Comparison of ENCODE assay signal across 8 mouse cellular contexts in the genomic region with DNA sequence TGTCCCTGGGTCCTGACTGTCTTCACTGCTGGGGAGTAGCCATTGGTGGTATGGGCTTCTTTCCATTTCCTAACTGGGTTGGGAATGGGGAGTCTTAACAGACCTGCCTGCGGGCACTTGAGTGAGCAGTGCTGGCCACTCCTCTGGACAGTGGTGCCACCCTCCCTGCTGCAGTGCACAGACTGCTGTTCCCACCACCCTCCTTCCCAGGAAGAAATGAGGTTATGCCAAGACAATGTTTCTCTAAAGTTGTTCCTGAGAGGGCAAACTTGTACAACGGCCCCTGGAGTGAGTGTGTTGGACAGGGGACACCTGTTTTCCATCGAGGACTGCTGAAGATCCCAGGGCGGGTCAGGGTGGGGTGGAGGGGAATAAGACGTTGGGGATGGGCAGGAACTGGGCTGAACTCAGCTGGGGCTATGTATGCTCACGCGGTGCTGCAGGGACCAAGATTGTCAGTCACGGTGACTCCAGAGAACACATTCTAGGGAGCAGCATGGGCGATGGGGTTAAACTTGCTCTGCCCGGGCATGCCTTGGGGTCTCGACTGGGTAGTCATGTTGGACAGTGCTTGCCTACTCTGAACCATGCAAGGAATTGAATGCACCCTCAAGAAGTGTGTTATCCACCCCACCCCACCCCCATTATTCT. TPM values are rescaled to one million over a fixed set of nuclear protein-coding genes. Genes with fewer than 3 reads are reported as not detected.
DNase-seq lines count a peak whose midpoint lies in the region; ATAC-seq and TF ChIP-seq lines count a peak whose summit lies in the region.

No protein-coding gene starts in this region.

- 58% methylated on average over 11 of the region's 11 CpGs for WGBS in forebrain, postnatal 0 days
- WGBS in liver, embryonic 12.5 days (ENCODE audit: insufficient replicate concordance) = 26% methylated on average over 11 of the region's 11 CpGs
- WGBS in stomach, postnatal 0 days = 15% methylated on average over 11 of the region's 11 CpGs

- in situ Hi-C loops in CH12.LX (cut with MboI; ENCODE audit: low pct_ligation_motif_present, low pct_unique_long_range_greater_than_20kb, low sequenced_read_pairs) = no loop called here

- no peak for TF ChIP-seq CTCF in CH12.LX (conservative IDR thresholded peaks at IDR 0.05 in 1 of 2, IDR thresholded peaks at IDR 0.05 in 1 of 2; ENCODE audit: low read depth in 2 of 2, low read length in 2 of 2)
- no peak for TF ChIP-seq CTCF in forebrain, postnatal 0 days (IDR thresholded peaks at IDR 0.05; ENCODE audit: low read depth)
- TF ChIP-seq CTCF in stomach, postnatal 0 days (IDR thresholded peaks at IDR 0.05; ENCODE audit: low read depth) = no peak

- peak overlapping the region; percentile 77 for H3K9ac ChIP-seq in CH12.LX (ENCODE audit: insufficient read depth, low read depth)
- peak overlapping the region; percentile 98 for H3K9ac ChIP-seq in forebrain, postnatal 0 days
- peak overlapping the region; percentile 85 for H3K9ac ChIP-seq in liver, embryonic 12.5 days
- H3K9ac ChIP-seq in stomach, postnatal 0 days (ENCODE audit: low read length) = peak overlapping the region; percentile 96

- H3K36me3 ChIP-seq in CH12.LX (replicated peaks in 1 of 2; ENCODE audit: control insufficient read depth in 1 of 2, insufficient read depth in 1 of 2, low read length in 1 of 2) = peaks cover 21 to 53% of the 10 kb centered on the region in 2 experiments
- no peaks in the 10 kb centered on the region for H3K36me3 ChIP-seq in forebrain, postnatal 0 days (ENCODE audit: insufficient read depth)
- 0 out of 2 replicates have a peak, but pooled peaks cover 7% of the 10 kb centered on the region for H3K36me3 ChIP-seq in liver, embryonic 12.5 days
- no peaks in the 10 kb centered on the region; the same call in 1 of the 2 replicates for H3K36me3 ChIP-seq in stomach, postnatal 0 days (ENCODE audit: control insufficient read depth, insufficient read depth, low read length)

- H3K27me3 ChIP-seq in CH12.LX (replicated peaks) = no peaks in the 10 kb centered on the region
- H3K27me3 ChIP-seq in forebrain, postnatal 0 days (ENCODE audit: insufficient read depth, low read length) = no peaks in the 10 kb centered on the region
- 0 out of 2 replicates have a peak, but pooled peaks cover 2% of the 10 kb centered on the region for H3K27me3 ChIP-seq in liver, embryonic 12.5 days (replicated peaks)
- H3K27me3 ChIP-seq in stomach, postnatal 0 days (ENCODE audit: control insufficient read depth, insufficient read depth, low read length) = no peaks in the 10 kb centered on the region

- peak; percentile 40 for DNase-seq in adrenal gland, postnatal 14 days
- DNase-seq in adrenal gland, adult 2 months = no peak
- DNase-seq in CH12.LX (ENCODE audit: extremely low read depth) = no peak
- DNase-seq in forebrain, postnatal 0 days = no peak
- peak; percentile 20 for DNase-seq in stomach, postnatal 0 days (ENCODE audit: low spot score)
- no peak for DNase-seq in layer of hippocampus, adult 9-11 months
- no peak for DNase-seq in right cerebral cortex, postnatal 25 days

- peaks cover 39 to 70% of the 10 kb centered on the region in 2 experiments for H3K4me1 ChIP-seq in CH12.LX (ENCODE audit: control insufficient read depth in 1 of 2, insufficient read depth in 2 of 2)
- H3K4me1 ChIP-seq in forebrain, postnatal 0 days (ENCODE audit: insufficient read depth) = peaks cover 30% of the 10 kb centered on the region
- H3K4me1 ChIP-seq in liver, embryonic 12.5 days = peaks cover 83% of the 10 kb centered on the region
- peaks cover 34% of the 10 kb centered on the region for H3K4me1 ChIP-seq in stomach, postnatal 0 days (replicated peaks; ENCODE audit: control insufficient read depth, insufficient read depth)

- peak overlapping the region; percentile 78 for H3K4me2 ChIP-seq in CH12.LX (ENCODE audit: insufficient read depth, low read depth, poor library complexity, severe bottlenecking)
- peak overlapping the region; percentile 87 for H3K4me2 ChIP-seq in forebrain, postnatal 0 days (ENCODE audit: low read depth)
- peak overlapping the region; percentile 95 for H3K4me2 ChIP-seq in liver, embryonic 12.5 days
- peak overlapping the region; percentile 92 for H3K4me2 ChIP-seq in stomach, postnatal 0 days (replicated peaks; ENCODE audit: low read depth)

- TF ChIP-seq POLR2A in CH12.LX (IDR thresholded peaks at IDR 0.05; ENCODE audit: low read depth, low read length) = 0 out of 2 replicates have a peak, but pooled peaks have one; percentile 32

- TF ChIP-seq RAD21 in CH12.LX (IDR thresholded peaks at IDR 0.05; ENCODE audit: low read depth, low read length) = no peak

- dilution Hi-C loops in CH12.LX (cut with MboI; ENCODE audit: extremely low pct_ligation_motif_present, extremely low pct_unique_long_range_greater_than_20kb, low sequenced_read_pairs) = no loop called here

- no peak for ATAC-seq in forebrain, postnatal 0 days
- ATAC-seq in liver, embryonic 12.5 days = no peak
- ATAC-seq in stomach, postnatal 0 days (ENCODE audit: low FRiP score, low TSS enrichment) = no peak

- H3K79me2 ChIP-seq in CH12.LX (replicated peaks; ENCODE audit: control insufficient read depth, extremely low read depth, insufficient read depth, poor library complexity, severe bottlenecking) = peaks cover 64% of the 10 kb centered on the region

- peak overlapping the region; percentile 10; the same call in 1 of the 2 replicates for H3K27ac ChIP-seq in CH12.LX (ENCODE audit: insufficient read depth, low read depth)
- peak overlapping the region; percentile 90 for H3K27ac ChIP-seq in forebrain, postnatal 0 days (ENCODE audit: low read depth, low read length)
- H3K27ac ChIP-seq in liver, embryonic 12.5 days = no peak overlapping the region
- H3K27ac ChIP-seq in stomach, postnatal 0 days (replicated peaks) = peak overlapping the region; percentile 96

- no peak for TF ChIP-seq EP300 in CH12.LX (IDR thresholded peaks at IDR 0.05; ENCODE audit: low read length)
- TF ChIP-seq EP300 in stomach, postnatal 0 days (optimal IDR thresholded peaks at IDR 0.05) = no peak

- H3K9me3 ChIP-seq in CH12.LX (replicated peaks; ENCODE audit: low read length) = no peaks in the 10 kb centered on the region
- H3K9me3 ChIP-seq in forebrain, postnatal 0 days (ENCODE audit: low read length) = no peaks in the 10 kb centered on the region
- no peaks in the 10 kb centered on the region for H3K9me3 ChIP-seq in liver, embryonic 12.5 days (replicated peaks)
- no peaks in the 10 kb centered on the region for H3K9me3 ChIP-seq in stomach, postnatal 0 days (ENCODE audit: control insufficient read depth, low read length)

- H3K4me3 ChIP-seq in CH12.LX (replicated peaks in 1 of 3; ENCODE audit: low read depth in 2 of 3, low read length in 2 of 3, poor library complexity in 1 of 3) = peak overlapping the region; percentile 79 to 91 (median 90)
- peak overlapping the region; percentile 92 for H3K4me3 ChIP-seq in forebrain, postnatal 0 days (ENCODE audit: low read depth, low read length)
- H3K4me3 ChIP-seq in liver, embryonic 12.5 days = peak overlapping the region; percentile 75
- H3K4me3 ChIP-seq in stomach, postnatal 0 days (ENCODE audit: low read depth, low read length) = peak overlapping the region; percentile 98

RNA-seq across cellular contexts. Expression of gene Cd81, which starts 1.5 kb away (rescaled TPM):
- total RNA-seq in adrenal gland, postnatal 14 days (2021) = 536 and 561 TPM in 2 replicates
- 100 to 1,000 TPM; 693 to 716 TPM for total RNA-seq in adrenal gland, adult 2 months (2021)
- 3,024 and 3,201 TPM in 2 replicates for polyA plus RNA-seq in adrenal gland, adult 2 months (2012; rRNA removed)
- 275 and 327 TPM in 2 replicates for total RNA-seq in CH12.LX (2012; rRNA removed)
- total RNA-seq in CH12.LX (2014; rRNA removed) = 334 and 352 TPM in 2 replicates
- 318 and 325 TPM in 2 replicates for polyA plus RNA-seq in CH12.LX (2012; ENCODE audit: insufficient read length, low read depth)
- total RNA-seq in forebrain, postnatal 0 days (2014; rRNA removed) = 349 and 423 TPM in 2 replicates
- 470 and 473 TPM in 2 replicates for polyA plus RNA-seq in forebrain, postnatal 0 days (2015; fragmentation: Nextera tagmentation; extraction: Ambion mirVana)
- polyA plus RNA-seq in liver, embryonic 12.5 days (2016; fragmentation: Nextera tagmentation; extraction: Ambion mirVana) = 154 TPM in 2 replicates
- polyA plus RNA-seq in stomach, postnatal 0 days (2015; fragmentation: Nextera tagmentation; extraction: Ambion mirVana) = 372 and 381 TPM in 2 replicates

RNA-seq across cellular contexts. Expression of gene Tssc4, which starts 15.0 kb away (rescaled TPM):
- total RNA-seq in adrenal gland, postnatal 14 days (2021) = 32.2 and 33.3 TPM in 2 replicates
- 10 to 100 TPM; 23.3 to 30.9 TPM for total RNA-seq in adrenal gland, adult 2 months (2021)
- polyA plus RNA-seq in adrenal gland, adult 2 months (2012; rRNA removed) = 120 and 142 TPM in 2 replicates
- total RNA-seq in CH12.LX (2012; rRNA removed) (49.8 and 58.7 TPM in 2 replicates), CH12.LX (2014; rRNA removed) (47.3 and 55.1 TPM in 2 replicates)
- polyA plus RNA-seq in CH12.LX (2012; ENCODE audit: insufficient read length, low read depth) = 44.1 and 49.6 TPM in 2 replicates
- 71.5 and 86.5 TPM in 2 replicates for total RNA-seq in forebrain, postnatal 0 days (2014; rRNA removed)
- polyA plus RNA-seq in forebrain, postnatal 0 days (2015; fragmentation: Nextera tagmentation; extraction: Ambion mirVana) = 91.8 and 101 TPM in 2 replicates
- polyA plus RNA-seq in liver, embryonic 12.5 days (2016; fragmentation: Nextera tagmentation; extraction: Ambion mirVana) = 50.2 and 50.5 TPM in 2 replicates
- 44.7 and 46.9 TPM in 2 replicates for polyA plus RNA-seq in stomach, postnatal 0 days (2015; fragmentation: Nextera tagmentation; extraction: Ambion mirVana)

RNA-seq across cellular contexts. Expression of gene Trpm5, which starts 40.4 kb away (rescaled TPM):
- total RNA-seq in adrenal gland, postnatal 14 days (2021) = 0.59 and 0.68 TPM in 2 replicates
- under 1 TPM; 0.23 to 0.24 TPM for total RNA-seq in adrenal gland, adult 2 months (2021)
- 0.40 and 0.48 TPM in 2 replicates for polyA plus RNA-seq in adrenal gland, adult 2 months (2012; rRNA removed)
- total RNA-seq in CH12.LX (2012; rRNA removed) (1.3 and 1.5 TPM in 2 replicates), CH12.LX (2014; rRNA removed) (1.1 and 1.4 TPM in 2 replicates)
- 1.7 and 3.0 TPM in 2 replicates for polyA plus RNA-seq in CH12.LX (2012; ENCODE audit: insufficient read length, low read depth)
- total RNA-seq in forebrain, postnatal 0 days (2014; rRNA removed) = 1.0 and 1.3 TPM in 2 replicates
- 1.1 and 1.2 TPM in 2 replicates for polyA plus RNA-seq in forebrain, postnatal 0 days (2015; fragmentation: Nextera tagmentation; extraction: Ambion mirVana)
- polyA plus RNA-seq in liver, embryonic 12.5 days (2016; fragmentation: Nextera tagmentation; extraction: Ambion mirVana) = 1.3 and 1.6 TPM in 2 replicates
- 2.0 and 3.3 TPM in 2 replicates for polyA plus RNA-seq in stomach, postnatal 0 days (2015; fragmentation: Nextera tagmentation; extraction: Ambion mirVana)

RNA-seq across cellular contexts. Expression of gene Tspan32, which starts 49.2 kb away (rescaled TPM):
- 2.0 and 8.6 TPM in 2 replicates for total RNA-seq in adrenal gland, postnatal 14 days (2021)
- under 1 TPM; 0.49 to 0.62 TPM for total RNA-seq in adrenal gland, adult 2 months (2021)
- 0.83 and 1.4 TPM in 2 replicates for polyA plus RNA-seq in adrenal gland, adult 2 months (2012; rRNA removed)
- total RNA-seq in CH12.LX (2012; rRNA removed) (27.2 and 28.2 TPM in 2 replicates), CH12.LX (2014; rRNA removed) (34.5 and 40.5 TPM in 2 replicates)
- polyA plus RNA-seq in CH12.LX (2012; ENCODE audit: insufficient read length, low read depth) = 28.6 and 29.9 TPM in 2 replicates
- total RNA-seq in forebrain, postnatal 0 days (2014; rRNA removed) = 1.4 TPM in 1 of 2 replicates, not detected in the other
- polyA plus RNA-seq in forebrain, postnatal 0 days (2015; fragmentation: Nextera tagmentation; extraction: Ambion mirVana) = 0.53 and 0.56 TPM in 2 replicates
- polyA plus RNA-seq in liver, embryonic 12.5 days (2016; fragmentation: Nextera tagmentation; extraction: Ambion mirVana) = 105 and 106 TPM in 2 replicates
- 0.61 and 0.98 TPM in 2 replicates for polyA plus RNA-seq in stomach, postnatal 0 days (2015; fragmentation: Nextera tagmentation; extraction: Ambion mirVana)

RNA-seq across cellular contexts. Expression of gene Kcnq1, which starts 52.1 kb away (rescaled TPM):
- total RNA-seq in adrenal gland, postnatal 14 days (2021) = 4.4 and 6.1 TPM in 2 replicates
- total RNA-seq in adrenal gland, adult 2 months (2021) = 1 to 10 TPM; 1.9 to 4.1 TPM
- polyA plus RNA-seq in adrenal gland, adult 2 months (2012; rRNA removed) = 14.2 and 17.2 TPM in 2 replicates
- total RNA-seq in CH12.LX (2012; rRNA removed) = not detected in 2 replicates
- total RNA-seq in CH12.LX (2014; rRNA removed) = not detected in 2 replicates
- polyA plus RNA-seq in CH12.LX (2012; ENCODE audit: insufficient read length, low read depth) = not detected in 2 replicates
- total RNA-seq in forebrain, postnatal 0 days (2014; rRNA removed) = 0.77 and 1.00 TPM in 2 replicates
- 1.1 and 2.0 TPM in 2 replicates for polyA plus RNA-seq in forebrain, postnatal 0 days (2015; fragmentation: Nextera tagmentation; extraction: Ambion mirVana)
- polyA plus RNA-seq in liver, embryonic 12.5 days (2016; fragmentation: Nextera tagmentation; extraction: Ambion mirVana) = 0.21 and 0.61 TPM in 2 replicates
- 17.8 and 21.2 TPM in 2 replicates for polyA plus RNA-seq in stomach, postnatal 0 days (2015; fragmentation: Nextera tagmentation; extraction: Ambion mirVana)

Comparison
In these comparisons a context has a peak if more than half of its experiments do, and no peak if none do; other contexts are left out.
1. DNase-seq: peak in adrenal gland, postnatal 14 days (single experiment) and stomach, postnatal 0 days (single experiment); none in adrenal gland, adult 2 months (single experiment), CH12.LX (single experiment), forebrain, postnatal 0 days (single experiment), layer of hippocampus, adult 9-11 months (single experiment) and right cerebral cortex, postnatal 25 days (single experiment).
2. Peak in every context shown above with its lines, with median percentiles within 50 percentile points of each other: H3K4me2 ChIP-seq, H3K4me3 ChIP-seq and H3K9ac ChIP-seq.